Mouse (Mus musculus): ENCODE results near the gene Zbtb11. TPM values are rescaled to one million over a fixed set of nuclear protein-coding genes. Genes with fewer than 3 reads are reported as not detected.

Gene Zbtb11
- polyA plus RNA-seq, 1 experiment from 2014 or later: 8.4 TPM

- Histone ChIP-seq H3K9me3 (ENCODE audit: low read length) (no peaks in the 10 kb centered on the region), H3K36me3 (ENCODE audit: insufficient read depth, low read length) (no peaks in the 10 kb centered on the region), H3K27ac (ENCODE audit: low read length) (no peak overlapping the region), H3K4me1 (ENCODE audit: insufficient read depth, low read depth, low read length) (no peaks in the 10 kb centered on the region), H3K4me3 (ENCODE audit: low read depth, low read length) (no peak overlapping the region), H3K27me3 (replicated peaks; ENCODE audit: insufficient read depth, low read length) (no peaks in the 10 kb centered on the region), H3K4me2 (replicated peaks; ENCODE audit: low read depth, low read length) (no peak overlapping the region), H3K9ac (replicated peaks; ENCODE audit: low read depth) (no peak overlapping the region)
- no peak for TF ChIP-seq CTCF (IDR thresholded peaks at IDR 0.05)
- TF ChIP-seq EP300 (IDR thresholded peaks at IDR 0.05): no peak
- ATAC-seq (no peak), DNase-seq (ENCODE audit: low spot score) (no peak)
- 84% methylated on average over 3 of the region's 3 CpGs for WGBS
Measured at GRCm38 (mm10) chr16:56055911-56056310, 82.2 kb downstream of the Zbtb11 start.

- Histone ChIP-seq H3K4me1 (ENCODE audit: insufficient read depth, low read depth, low read length) (no peaks in the 10 kb centered on the region), H3K4me2 (replicated peaks; ENCODE audit: low read depth, low read length) (no peak overlapping the region), H3K36me3 (ENCODE audit: insufficient read depth, low read length) (no peaks in the 10 kb centered on the region), H3K9me3 (ENCODE audit: low read length) (no peaks in the 10 kb centered on the region), H3K4me3 (ENCODE audit: low read depth, low read length) (no peak overlapping the region), H3K9ac (replicated peaks; ENCODE audit: low read depth) (no peak overlapping the region), H3K27ac (ENCODE audit: low read length) (no peak overlapping the region), H3K27me3 (replicated peaks; ENCODE audit: insufficient read depth, low read length) (no peaks in the 10 kb centered on the region)
- TF ChIP-seq EP300 (IDR thresholded peaks at IDR 0.05) (no peak), CTCF (IDR thresholded peaks at IDR 0.05) (no peak)
- ATAC-seq: no peak
- WGBS: 76% methylated on average over 7 of the region's 7 CpGs
- DNase-seq (ENCODE audit: low spot score): no peak
Measured at GRCm38 (mm10) chr16:56056944-56057590, 83.4 kb downstream of the Zbtb11 start.

GRCm38 (mm10) chr16:56058151-56058550, 84.5 kb downstream of the Zbtb11 start:
- Histone ChIP-seq H3K36me3 (ENCODE audit: insufficient read depth, low read length) (no peaks in the 10 kb centered on the region), H3K9ac (replicated peaks; ENCODE audit: low read depth) (no peak overlapping the region), H3K4me2 (replicated peaks; ENCODE audit: low read depth, low read length) (no peak overlapping the region), H3K4me3 (ENCODE audit: low read depth, low read length) (no peak overlapping the region), H3K27me3 (replicated peaks; ENCODE audit: insufficient read depth, low read length) (no peaks in the 10 kb centered on the region), H3K9me3 (ENCODE audit: low read length) (no peaks in the 10 kb centered on the region), H3K27ac (ENCODE audit: low read length) (no peak overlapping the region), H3K4me1 (ENCODE audit: insufficient read depth, low read depth, low read length) (no peaks in the 10 kb centered on the region)
- ATAC-seq (no peak), DNase-seq (ENCODE audit: low spot score) (no peak)
- 82% methylated on average over 10 of the region's 10 CpGs for WGBS
- TF ChIP-seq CTCF (IDR thresholded peaks at IDR 0.05): no peak
- TF ChIP-seq EP300 (IDR thresholded peaks at IDR 0.05): no peak

Other genes with a start within 250 kb of the Zbtb11 start
- 16.0 and 21.5 TPM in 2 replicates for gene Nfkbiz, start 135.0 kb upstream of the Zbtb11 start, polyA plus RNA-seq (2015; fragmentation: Nextera tagmentation; extraction: Ambion mirVana)
- 0.47 and 0.71 TPM in 2 replicates for gene Nxpe3, start 78.6 kb upstream of the Zbtb11 start, polyA plus RNA-seq (2015; fragmentation: Nextera tagmentation; extraction: Ambion mirVana)
- 3.8 and 4.0 TPM in 2 replicates for gene Cep97, start 39.0 kb upstream of the Zbtb11 start, polyA plus RNA-seq (2015; fragmentation: Nextera tagmentation; extraction: Ambion mirVana)
- 641 and 650 TPM in 2 replicates for gene Rpl24, start 7.6 kb upstream of the Zbtb11 start, polyA plus RNA-seq (2015; fragmentation: Nextera tagmentation; extraction: Ambion mirVana)
- gene Pcnp, start 55.9 kb downstream of the Zbtb11 start, polyA plus RNA-seq (2015; fragmentation: Nextera tagmentation; extraction: Ambion mirVana): 166 and 175 TPM in 2 replicates
- gene Trmt10c, start 63.9 kb downstream of the Zbtb11 start, polyA plus RNA-seq (2015; fragmentation: Nextera tagmentation; extraction: Ambion mirVana): 13.0 and 16.0 TPM in 2 replicates
- gene Senp7, start 74.5 kb downstream of the Zbtb11 start, polyA plus RNA-seq (2015; fragmentation: Nextera tagmentation; extraction: Ambion mirVana): 19.9 and 21.2 TPM in 2 replicates
- gene Impg2, start 230.4 kb downstream of the Zbtb11 start, polyA plus RNA-seq (2015; fragmentation: Nextera tagmentation; extraction: Ambion mirVana): 0.10 and 0.13 TPM in 2 replicates